Mouse (Mus musculus): ENCODE data around the gene Polr3h.
"Not testable (repeated sequence)": the region's sequence is repeated elsewhere in the genome, so short reads cannot be mapped to it uniquely, and the experiment has no call there.

Gene Polr3h

DNA sequence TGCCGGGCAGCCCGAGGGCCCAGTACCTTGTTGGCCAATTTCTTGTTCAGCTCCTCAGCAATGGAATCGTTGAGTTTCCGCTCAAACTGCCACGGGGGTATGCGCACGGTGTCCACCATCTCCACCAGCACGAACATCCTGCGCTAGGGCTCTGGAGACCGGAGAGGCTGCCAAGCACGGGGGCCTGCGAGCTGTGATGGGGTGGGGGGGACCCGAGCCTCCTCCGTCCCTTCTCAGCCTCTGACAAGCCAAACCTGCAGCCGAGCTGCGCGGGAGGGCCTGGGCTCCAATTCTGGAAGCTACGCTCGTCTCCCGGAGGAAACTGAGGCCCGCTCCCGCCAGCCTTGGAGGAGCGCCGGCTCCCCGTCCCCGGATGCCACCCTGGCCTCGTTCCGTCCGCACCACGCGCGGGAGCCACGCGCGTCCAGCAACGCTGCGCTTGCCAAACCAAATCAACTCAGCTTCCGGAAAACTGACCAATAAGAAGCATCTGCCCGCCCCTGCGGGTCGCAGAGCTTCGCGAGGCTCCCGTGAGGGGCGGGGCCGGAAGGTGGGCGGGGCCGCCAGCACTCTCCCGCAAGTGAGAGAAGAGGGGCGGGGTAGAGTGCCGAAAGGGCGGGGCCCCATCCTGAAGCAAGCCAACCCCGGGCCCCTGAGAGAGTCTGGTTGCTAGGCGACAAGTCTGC, at the start of gene Polr3h:
TSS of gene Polr3h (minus strand) at position 481 of the 686 bp plus-strand sequence.
- DNase-seq (ENCODE audit: low read depth, low spot score), result peak; percentile 93

DNA sequence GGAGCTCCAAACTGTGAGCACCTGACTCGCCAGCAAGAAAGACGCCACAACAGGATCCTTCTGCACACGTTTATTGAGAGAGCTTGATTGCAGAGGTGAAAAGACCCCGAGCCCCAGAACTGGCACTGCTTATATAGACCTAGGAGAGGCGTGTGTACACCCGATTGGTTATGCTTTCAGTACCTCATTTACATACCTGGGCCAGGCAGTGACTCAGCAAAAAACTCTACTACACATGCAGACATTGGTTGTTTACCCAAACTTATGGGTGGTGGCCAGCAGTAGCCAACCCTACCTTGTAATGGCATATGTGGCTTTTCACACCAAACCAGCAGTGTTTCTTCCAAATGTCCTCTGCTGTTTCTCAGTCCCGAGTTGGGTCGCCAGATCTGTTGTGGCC, 49.1 kb upstream of the Polr3h start:
- DNase-seq (ENCODE audit: low read depth, low spot score), result not testable (repeated sequence)

DNA sequence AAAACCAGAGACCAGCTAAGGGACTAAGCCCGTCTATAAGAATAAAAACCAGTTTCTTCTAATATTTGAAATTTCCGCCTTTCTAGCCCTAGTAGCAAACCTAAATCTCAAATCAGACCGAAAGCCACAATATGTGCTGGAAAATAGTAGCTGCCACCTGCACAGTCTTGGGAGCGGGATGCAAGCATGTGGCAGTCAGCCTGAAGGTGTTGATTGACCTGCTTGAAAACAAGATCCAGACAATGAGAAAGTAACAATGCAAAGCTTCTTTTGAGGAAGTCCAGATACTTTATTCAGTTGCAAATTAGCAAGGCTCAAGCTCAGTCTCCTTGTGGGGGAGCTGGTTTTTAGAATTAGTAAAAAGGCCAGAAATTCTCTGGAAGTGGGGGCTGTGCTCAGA, 44.5 kb upstream of the Polr3h start:
- DNase-seq (ENCODE audit: low read depth, low spot score), result not testable (repeated sequence)

DNA sequence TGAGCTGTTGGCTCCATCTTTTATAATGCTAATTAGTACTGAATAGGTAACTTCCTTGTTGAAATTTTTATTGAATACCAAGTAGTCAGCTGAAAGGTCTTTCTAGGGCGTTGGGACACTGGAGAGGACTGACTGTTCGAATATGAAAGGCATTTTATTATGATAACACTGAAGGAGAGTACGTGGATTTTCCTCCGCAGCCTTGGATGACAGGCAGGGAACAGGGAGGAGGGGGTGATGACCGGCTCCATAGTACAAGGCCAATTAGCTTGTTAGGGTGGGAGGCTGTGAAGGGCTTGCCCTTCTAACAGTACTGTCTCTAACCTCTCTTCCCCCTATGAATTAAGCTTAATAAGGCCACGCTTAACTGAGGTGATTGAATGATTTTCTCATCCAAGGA, 43.6 kb upstream of the Polr3h start:
- DNase-seq (ENCODE audit: low read depth, low spot score), result not testable (repeated sequence)

DNA sequence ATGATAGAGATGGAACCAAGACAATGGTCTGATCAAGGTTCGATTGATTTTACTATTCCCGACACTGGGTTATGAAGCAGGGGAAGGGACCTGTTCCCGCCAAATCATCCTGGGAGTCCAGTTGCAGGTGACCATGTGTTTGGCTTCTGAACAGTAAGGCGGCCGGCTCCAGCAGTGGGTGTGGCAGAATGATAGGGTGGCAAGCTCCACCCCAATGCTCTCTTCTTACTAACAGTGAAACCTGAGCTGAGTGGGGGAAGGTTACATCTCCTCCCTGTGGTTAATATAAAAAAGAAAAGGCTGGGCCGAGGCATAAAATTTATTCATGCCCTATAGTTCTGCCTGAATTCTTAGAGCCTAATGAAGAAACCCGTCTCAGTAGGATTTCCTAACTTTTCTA, 43.1 kb upstream of the Polr3h start:
- DNase-seq (ENCODE audit: low read depth, low spot score), result no peak

DNA sequence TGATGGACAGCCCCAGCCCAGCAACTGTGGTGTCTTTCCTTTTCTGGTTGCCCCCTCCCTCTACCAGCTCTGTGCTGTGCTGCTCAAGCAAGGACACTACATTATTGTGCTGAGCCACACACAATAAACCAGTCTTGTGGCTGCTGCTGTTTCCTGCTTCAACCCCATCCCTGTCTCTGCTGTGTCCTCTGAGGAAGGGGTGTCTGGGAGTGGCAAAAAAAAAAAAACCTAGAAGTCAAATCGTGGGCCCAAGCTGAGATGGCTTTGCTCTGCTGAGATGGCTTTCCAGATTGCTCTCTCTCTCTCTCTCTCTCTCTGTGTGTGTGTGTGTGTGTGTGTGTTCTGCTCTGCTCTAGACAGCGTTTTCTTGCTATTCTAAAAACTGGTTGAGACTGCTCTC, 42.4 kb upstream of the Polr3h start:
- no peak for DNase-seq (ENCODE audit: low read depth, low spot score)

DNA sequence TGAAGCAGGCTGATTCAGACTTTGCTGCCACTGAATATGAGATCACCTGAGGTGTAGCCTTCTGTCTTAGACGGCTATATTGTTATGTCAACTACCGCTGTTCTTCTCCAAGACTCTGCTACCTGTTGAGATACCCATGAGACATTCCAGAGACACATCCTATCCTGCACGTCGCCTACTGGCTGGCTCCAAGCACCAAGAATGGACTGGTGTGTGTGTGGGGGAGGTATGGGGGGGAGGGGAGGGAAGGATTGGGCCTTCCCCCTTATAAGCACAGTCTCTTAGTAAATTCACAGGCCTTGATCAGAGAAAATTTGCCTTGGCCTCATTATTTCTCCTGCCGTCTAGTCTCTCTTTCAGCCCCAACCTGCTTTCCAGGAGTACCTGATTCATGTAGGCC, 41.8 kb upstream of the Polr3h start:
- no peak for DNase-seq (ENCODE audit: low read depth, low spot score)

DNA sequence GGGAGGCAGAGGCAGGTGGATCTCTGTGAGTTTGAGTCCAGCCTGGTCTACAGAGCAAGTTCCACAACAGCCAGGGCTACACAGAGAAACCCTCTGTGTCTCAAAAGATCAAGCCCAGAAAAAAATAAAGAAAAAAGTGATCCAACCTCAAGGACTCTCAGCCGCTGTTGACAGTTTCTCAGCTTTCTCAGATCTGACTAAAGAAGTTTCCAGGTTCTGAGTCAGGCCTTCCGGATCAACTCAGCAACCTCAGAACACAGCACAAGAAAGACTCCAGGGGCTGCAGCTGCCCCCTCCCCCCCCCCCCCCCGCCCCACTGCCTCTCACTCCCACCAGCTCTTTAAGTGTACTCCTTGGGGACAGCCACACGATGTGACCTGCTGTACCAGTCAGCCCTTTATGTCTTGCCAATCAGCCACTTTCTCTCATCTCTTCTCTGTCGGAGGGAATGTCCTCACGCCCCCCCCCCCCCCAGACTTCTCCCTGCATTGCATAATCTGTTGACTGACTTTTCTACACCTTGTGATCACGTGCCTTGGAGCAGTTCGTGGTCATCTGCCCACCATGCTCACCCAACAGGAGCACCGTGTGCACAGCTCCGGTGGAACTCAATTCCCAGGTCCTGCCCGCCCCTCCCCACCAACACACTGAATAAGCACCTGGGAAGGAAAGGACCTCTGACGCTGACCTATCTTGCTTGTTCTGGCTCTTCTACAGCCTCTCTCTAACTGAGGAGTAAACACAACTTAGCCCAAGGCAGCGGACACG, 40.2 kb upstream of the Polr3h start:
- no peak for DNase-seq (ENCODE audit: low read depth, low spot score)

DNA sequence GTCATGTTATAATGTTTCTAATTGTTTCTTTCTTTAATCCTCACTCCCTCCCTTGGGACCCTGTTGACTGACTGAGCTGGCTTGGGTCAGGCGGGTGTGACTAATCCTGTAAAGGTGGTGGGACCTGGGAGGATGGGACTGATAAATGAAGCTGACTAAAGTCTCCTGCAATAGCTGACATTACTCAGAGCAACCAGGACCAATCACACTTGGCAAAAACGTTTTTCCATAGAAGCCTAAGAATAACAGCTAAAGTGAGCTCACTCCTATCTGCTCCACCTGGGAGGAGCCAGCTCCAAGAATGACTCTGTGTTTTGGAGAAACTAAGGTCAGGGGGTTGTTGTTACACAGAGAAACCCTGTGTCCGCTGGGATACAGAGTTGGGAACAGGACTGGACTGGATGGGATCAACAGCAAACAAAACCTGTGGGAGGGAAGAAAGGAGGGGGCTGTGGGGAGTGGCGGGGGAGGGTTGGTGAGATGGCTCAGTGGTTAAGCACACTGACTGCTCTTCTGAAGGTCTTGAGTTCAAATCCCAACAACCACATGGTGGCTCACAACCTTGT, 39.0 kb upstream of the Polr3h start:
- no peak for DNase-seq (ENCODE audit: low read depth, low spot score)

DNA sequence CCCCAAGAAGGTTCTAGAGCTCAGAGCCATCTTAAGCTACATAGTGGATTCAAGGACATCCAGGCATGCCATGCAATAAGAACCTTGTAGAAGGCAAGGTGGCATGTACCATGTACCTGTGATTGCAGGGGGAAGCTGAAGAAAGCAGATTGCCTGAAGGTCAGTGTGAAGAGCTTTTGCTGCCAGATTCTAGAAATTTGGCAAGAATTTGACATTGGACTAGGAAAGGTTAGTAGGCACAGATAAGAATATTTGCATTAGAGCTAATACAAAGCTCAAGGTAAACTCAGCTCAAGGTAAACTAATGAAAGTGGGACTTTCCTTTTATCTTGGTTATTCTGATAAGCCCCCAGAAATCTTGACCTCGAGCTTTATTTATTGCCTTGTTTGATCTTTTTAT, 38.2 kb upstream of the Polr3h start:
- no peak for DNase-seq (ENCODE audit: low read depth, low spot score)

DNA sequence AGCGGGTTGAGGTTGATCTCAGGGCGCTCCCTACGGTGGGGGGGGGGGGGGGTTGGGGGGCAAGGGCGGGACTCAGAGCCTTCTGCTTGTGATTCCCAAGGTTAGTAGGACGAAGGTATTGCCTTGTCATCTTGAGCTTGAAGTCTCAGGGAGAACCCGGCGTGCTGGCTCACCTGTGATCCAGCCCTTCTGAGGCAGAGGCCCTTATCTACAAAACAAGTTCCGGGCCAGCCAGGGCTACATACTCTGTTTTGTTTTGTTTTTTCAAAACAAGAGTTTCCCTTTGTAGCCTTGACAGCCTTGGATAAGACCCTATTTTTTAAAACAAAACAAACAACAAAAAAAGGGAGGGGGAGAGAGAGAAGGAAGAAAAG, 35.0 kb upstream of the Polr3h start:
- no peak for DNase-seq (ENCODE audit: low read depth, low spot score)

DNA sequence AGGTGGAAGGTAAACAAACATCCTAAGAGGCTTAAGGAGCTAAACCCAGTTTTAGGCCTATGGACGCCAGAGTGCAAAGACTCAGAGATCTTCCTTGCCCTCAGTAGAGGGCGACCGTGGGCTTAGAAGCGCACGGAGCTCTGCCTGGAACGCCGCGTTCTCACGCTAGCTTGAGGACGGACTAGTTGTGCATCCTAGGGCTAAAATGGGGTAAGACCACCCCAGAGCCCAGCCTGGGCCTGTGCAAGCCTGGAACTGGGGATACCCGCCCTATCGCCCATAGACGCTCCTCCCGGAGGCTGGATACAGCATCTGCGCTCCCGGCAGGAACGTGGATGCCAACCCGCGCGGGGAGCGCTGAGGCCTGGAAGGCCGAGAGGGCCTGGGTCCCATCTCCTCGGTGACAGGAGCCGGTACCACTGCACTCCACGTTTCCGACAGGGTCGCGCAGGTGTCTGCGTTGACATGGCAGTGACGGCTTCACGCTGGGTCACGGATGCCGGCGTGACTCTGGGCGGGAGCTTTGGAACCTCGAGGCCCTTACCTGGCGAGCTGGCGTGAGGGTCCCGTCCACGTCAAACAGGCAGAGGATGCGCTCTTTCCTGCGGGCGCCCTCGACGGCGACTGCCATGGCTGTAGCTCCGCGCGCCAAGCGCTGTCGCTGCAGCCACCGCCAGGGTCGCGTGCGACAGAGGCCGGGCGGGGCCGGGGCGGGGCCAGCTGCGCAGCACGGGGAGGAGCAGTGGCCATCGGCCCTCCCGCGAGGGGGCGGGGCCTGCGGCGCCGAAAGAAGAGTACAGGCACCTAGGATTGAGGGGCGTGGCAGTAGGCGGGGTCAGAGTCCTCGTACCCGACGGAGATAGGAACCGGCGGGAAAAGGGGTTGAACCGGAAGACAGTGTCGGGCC, 34.4 kb upstream of the Polr3h start, which contains the start of gene Pmm1:
TSS of gene Pmm1 (minus strand) at position 760 of the 907 bp plus-strand sequence.
- peak; percentile 93 for DNase-seq (ENCODE audit: low read depth, low spot score)

DNA sequence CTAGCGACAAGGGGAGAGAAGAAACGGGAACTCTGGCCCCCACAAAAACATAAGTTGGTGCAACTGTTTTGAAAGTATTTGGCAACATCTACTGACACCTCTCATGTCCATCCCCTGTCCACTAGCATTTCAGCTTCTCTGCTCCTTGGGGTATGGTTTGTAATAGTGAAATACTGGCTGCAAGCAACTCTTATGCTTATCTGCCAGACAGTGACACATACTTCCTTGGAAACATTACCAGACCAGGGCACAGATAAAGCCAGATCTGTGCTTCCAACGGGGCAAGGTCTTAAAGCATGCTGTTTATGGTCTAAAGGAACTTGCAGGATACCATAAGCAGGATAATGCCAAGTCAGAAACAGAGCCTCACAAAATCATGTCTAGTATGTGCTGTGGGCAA, 32.9 kb upstream of the Polr3h start:
- no peak for DNase-seq (ENCODE audit: low read depth, low spot score)

DNA sequence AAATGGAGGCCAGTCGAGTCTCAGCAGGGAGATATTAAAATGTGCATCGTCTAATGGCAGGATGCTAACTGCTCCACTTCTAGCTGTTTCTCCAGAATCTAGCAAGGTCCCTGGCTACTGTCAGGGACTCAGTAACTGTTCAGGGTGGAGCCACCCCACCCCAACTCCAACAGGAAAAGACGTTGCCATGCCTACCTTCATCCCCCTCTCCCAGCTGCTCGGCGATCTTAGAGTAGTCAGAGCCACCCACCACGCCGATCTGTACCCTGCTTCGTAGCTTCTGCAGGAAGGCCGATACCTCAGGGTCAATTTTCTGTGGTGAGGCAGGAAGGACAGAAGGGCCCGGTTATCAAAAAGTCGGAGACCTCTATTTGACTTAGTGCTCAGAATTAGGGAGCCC, 31.6 kb upstream of the Polr3h start:
- DNase-seq (ENCODE audit: low read depth, low spot score), result no peak

DNA sequence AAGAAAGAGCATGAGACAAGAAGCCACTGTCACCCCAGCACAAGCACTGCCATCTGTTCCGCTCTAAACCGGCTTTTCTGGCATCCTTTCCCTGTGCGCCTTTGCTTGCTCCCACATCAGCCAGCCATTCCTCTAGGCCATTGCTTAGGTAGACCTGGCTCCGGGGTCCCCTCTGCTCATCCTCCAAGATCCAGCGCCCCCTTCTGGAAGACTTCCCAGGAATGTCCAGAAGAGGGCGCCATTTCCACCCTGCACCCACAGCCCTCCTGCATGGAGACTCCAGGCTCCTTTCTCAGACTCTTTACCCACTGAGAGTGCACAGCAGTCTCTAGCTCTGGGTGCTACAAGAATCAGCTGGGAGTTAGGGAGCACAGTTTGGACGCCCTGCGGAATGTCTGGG, 30.4 kb upstream of the Polr3h start:
- DNase-seq (ENCODE audit: low read depth, low spot score), result no peak

DNA sequence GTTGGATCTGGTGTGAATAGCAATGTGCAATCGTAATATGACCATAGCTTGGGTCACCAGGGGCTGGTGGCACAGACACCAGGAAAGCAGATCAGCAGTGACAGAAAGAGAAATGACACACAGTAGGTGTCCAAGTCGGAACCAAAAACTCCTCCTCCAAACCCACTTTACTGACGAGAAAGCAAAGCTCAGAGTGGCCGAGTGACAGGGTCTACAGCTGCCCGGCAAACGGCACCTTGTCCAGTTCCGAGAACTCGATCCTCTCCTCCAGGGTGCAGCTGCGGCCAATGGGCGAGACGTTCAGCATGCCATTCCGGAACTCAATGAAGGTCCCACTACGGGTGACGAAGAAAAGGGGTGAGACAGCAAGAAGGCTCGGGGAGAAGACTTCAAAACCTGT, 29.4 kb upstream of the Polr3h start:
- DNase-seq (ENCODE audit: low read depth, low spot score), result no peak

DNA sequence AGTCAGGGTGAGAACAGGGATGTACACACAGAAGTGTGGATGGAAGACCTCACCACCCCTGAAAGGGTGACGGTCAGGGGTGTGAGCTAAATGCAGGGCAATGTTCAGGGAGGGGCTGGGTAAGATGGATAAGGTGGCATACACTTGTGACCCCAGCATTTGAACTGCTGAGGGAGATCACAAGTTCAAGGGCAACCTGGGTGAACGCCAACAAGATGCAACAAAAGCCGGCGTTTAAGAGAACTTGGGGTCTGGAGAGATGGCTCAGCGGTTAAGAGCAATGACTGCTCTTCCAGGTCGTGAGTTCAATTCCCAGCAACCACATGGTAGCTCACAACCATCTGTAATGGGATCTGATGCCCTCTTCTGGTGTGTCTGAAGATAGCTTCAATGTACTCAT, 28.7 kb upstream of the Polr3h start:
- DNase-seq (ENCODE audit: low read depth, low spot score), result no peak

DNA sequence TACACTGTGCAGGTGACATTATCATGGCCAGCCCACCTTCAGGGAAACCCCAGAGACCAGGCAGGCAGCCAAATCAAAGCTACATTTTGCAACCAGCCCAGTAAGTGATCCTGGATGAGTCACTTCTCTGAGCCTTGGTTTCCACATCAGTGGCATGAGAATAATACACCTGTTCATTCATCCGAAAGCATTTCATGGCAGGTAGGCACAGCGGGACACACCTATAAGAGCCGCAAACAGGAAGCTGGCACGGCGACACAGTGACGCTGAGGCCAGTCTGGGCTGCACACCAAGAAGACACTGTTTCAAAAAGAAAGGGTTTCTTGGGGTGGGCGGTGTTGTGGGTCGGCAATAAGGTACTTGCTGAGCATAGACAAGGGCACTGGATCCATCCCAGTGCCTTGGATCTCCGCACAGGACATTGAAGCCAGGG, 28.1 kb upstream of the Polr3h start:
- no peak for DNase-seq (ENCODE audit: low read depth, low spot score)

DNA sequence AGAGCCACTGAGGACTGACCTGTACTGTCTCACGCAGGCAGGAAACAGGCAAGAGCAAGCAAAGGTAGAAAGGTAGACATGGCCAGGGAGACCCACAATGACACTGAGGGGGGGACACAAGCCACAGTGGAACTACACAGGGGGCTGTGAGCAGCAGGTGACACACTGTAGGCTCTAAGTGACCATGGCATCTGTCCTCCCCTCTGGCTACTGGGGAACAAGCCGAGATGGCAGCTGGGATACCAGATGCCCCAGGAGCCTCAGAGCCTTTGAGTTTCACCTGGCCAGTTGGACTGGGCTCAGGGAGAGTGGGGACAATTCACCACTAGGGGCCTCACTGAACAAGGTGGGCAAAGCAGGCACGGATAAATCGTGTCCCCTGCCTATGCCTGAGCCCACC, 26.3 kb upstream of the Polr3h start:
- DNase-seq (ENCODE audit: low read depth, low spot score), result no peak

DNA sequence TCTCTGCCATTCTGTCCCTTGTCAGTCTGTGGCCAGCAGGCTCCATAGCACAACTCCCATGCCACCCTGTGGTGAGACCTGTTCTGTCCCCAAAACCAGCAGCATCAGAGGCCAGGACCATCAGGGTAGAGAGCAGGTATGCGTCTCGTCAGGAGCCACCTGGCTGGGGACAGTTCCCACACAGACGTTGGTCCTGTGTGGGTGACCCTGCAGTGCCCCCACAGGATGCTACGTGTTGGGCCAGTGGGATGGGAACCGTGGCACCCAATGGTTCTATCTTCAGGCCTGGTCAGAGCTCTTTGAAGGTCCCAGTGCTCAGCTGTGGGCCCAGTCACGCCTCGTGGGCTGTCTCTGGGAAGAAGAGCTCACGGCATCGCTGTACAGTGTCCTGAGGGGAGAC, 25.1 kb upstream of the Polr3h start:
- DNase-seq (ENCODE audit: low read depth, low spot score), result no peak

DNA sequence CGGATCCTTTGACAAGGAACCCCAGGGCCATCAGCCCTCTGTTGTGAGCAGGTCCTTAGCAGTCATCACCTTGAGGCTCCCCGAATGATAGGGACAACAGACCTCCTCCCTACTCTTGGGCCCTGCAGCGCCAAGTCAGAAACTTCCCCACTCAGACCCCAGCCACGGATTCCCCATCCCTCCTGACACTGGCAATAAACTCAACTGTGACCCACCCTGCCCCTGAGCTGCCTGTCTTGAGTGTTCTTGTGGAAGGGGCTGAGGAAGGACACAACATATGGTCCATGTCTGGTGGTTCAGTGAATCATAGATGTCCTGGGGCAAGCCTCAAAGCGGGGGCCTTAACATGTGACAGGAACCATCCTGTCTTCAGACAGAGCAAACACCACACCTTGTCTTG, 24.7 kb upstream of the Polr3h start:
- no peak for DNase-seq (ENCODE audit: low read depth, low spot score)

All from WW6 (cell line).